13 mouse cellular contexts compared by ENCODE assay signal in genomic region chr16:29536411-29537204, GRCm38 (mm10). TPM values are rescaled to one million over a fixed set of nuclear protein-coding genes. Genes with fewer than 3 reads are reported as not detected.
A peak's percentile ranks its signal among the peaks of the same experiment; 100 is the strongest.
DNase-seq lines count a peak whose midpoint lies in the region; ATAC-seq lines count a peak whose summit lies in the region.
"Had no signal": no experiment of that assay in that cellular context is flagged by ENCODE, and none has a peak within 500 bp of the region (broad histone marks: within the 10 kb centered on the region; RNA-seq: fewer than 3 reads in every experiment).

No protein-coding gene starts in this region.

- no peak overlapping the region for H3K9ac ChIP-seq in forebrain, embryonic 16.5 days (replicated peaks; ENCODE audit: low read depth, low read length)
- no peak overlapping the region for H3K9ac ChIP-seq in liver, embryonic 12.5 days
- H3K9ac ChIP-seq: heart, embryonic 15.5 days; liver, embryonic 14.5 days had no signal

- no peak for ATAC-seq in frontal cortex, adult (ENCODE audit: low TSS enrichment)
- peak; percentile 63; the same call in 1 of the 2 replicates for ATAC-seq in forebrain, embryonic 16.5 days
- ATAC-seq in liver, embryonic 12.5 days, result no peak
- ATAC-seq in erythroid progenitor cell, adult 5-6 weeks (replicated peaks; ENCODE audit: low FRiP score, poor library complexity, severe bottlenecking), result no peak

- no peak overlapping the region for H3K4me3 ChIP-seq in forebrain, embryonic 16.5 days (replicated peaks; ENCODE audit: low read length)
- H3K4me3 ChIP-seq in liver, embryonic 12.5 days, result no peak overlapping the region
- H3K4me3 ChIP-seq: erythroblast, embryonic 14.5 days; heart, embryonic 15.5 days had no signal

- H3K9me3 ChIP-seq in forebrain, embryonic 16.5 days (ENCODE audit: control insufficient read depth, low read length), result no peaks in the 10 kb centered on the region
- no peaks in the 10 kb centered on the region for H3K9me3 ChIP-seq in liver, embryonic 12.5 days (replicated peaks)
- H3K9me3 ChIP-seq: heart, embryonic 15.5 days had no signal

- H3K27ac ChIP-seq in forebrain, embryonic 16.5 days (ENCODE audit: low read length), result no peak overlapping the region
- H3K27ac ChIP-seq in liver, embryonic 12.5 days, result no peak overlapping the region
- H3K27ac ChIP-seq: heart, embryonic 15.5 days; liver, embryonic 14.5 days had no signal

- DNase-seq in frontal cortex, postnatal 10 days (ENCODE audit: low spot score in 2 of 2), result peak; percentile 25 to 52
- DNase-seq in kidney, postnatal 14 days, result peak; percentile 76
- DNase-seq in retina, postnatal 1 day, result peak; percentile 82
- DNase-seq in yolk sac, embryonic 10.5 days (ENCODE audit: low spot score), result no peak
- DNase-seq: thymus, adult 2 months had no signal

- no peaks in the 10 kb centered on the region for H3K27me3 ChIP-seq in forebrain, embryonic 16.5 days (replicated peaks; ENCODE audit: control insufficient read depth, insufficient read depth, low read length)
- H3K27me3 ChIP-seq in liver, embryonic 12.5 days (replicated peaks), result no peaks in the 10 kb centered on the region
- H3K27me3 ChIP-seq: heart, embryonic 15.5 days had no signal

- 32% methylated on average over 15 of the region's 15 CpGs for WGBS in forebrain, embryonic 16.5 days
- 65% methylated on average over 15 of the region's 15 CpGs for WGBS in liver, embryonic 12.5 days (ENCODE audit: insufficient replicate concordance)

- H3K4me1 ChIP-seq in forebrain, embryonic 16.5 days (replicated peaks; ENCODE audit: control insufficient read depth, insufficient read depth, low read length), result peaks cover 9% of the 10 kb centered on the region
- H3K4me1 ChIP-seq in liver, embryonic 12.5 days, result no peaks in the 10 kb centered on the region
- H3K4me1 ChIP-seq: heart, embryonic 15.5 days had no signal

- no peak overlapping the region for H3K4me2 ChIP-seq in forebrain, embryonic 16.5 days (ENCODE audit: low read length)
- H3K4me2 ChIP-seq in liver, embryonic 12.5 days, result no peak overlapping the region
- H3K4me2 ChIP-seq: heart, embryonic 15.5 days had no signal

- H3K36me3 ChIP-seq in forebrain, embryonic 16.5 days (ENCODE audit: control insufficient read depth, insufficient read depth), result no peaks in the 10 kb centered on the region
- H3K36me3 ChIP-seq in liver, embryonic 12.5 days, result no peaks in the 10 kb centered on the region
- H3K36me3 ChIP-seq: heart, embryonic 15.5 days had no signal

RNA-seq across cellular contexts. Expression of gene Atp13a4, which starts 8.1 kb away (rescaled TPM):
- 0.62 and 1.5 TPM in 2 replicates for polyA plus RNA-seq in forebrain, embryonic 16.5 days (2015; fragmentation: Nextera tagmentation; extraction: Ambion mirVana)
- polyA plus RNA-seq in liver, embryonic 12.5 days (2016; fragmentation: Nextera tagmentation; extraction: Ambion mirVana), result 0.05 TPM in 1 of 2 replicates, not detected in the other
- not detected in 2 replicates for total RNA-seq in erythroid progenitor cell, adult 5-6 weeks (2015; ENCODE audit: low replicate concordance)
- total RNA-seq in erythroid progenitor cell, adult 5-6 weeks (2017; ENCODE audit: low replicate concordance), result not detected in 2 replicates
- total RNA-seq: CH12.LX had no signal
- polyA plus RNA-seq: erythroblast, embryonic 14.5 days; liver, embryonic 14.5 days had no signal

RNA-seq across cellular contexts. Expression of gene Opa1, which starts 42.5 kb away (rescaled TPM):
- 53.1 and 57.5 TPM in 2 replicates for polyA plus RNA-seq in forebrain, embryonic 16.5 days (2015; fragmentation: Nextera tagmentation; extraction: Ambion mirVana)
- 33.1 and 33.9 TPM in 2 replicates for polyA plus RNA-seq in liver, embryonic 12.5 days (2016; fragmentation: Nextera tagmentation; extraction: Ambion mirVana)
- 18.0 and 23.5 TPM in 2 replicates for total RNA-seq in erythroid progenitor cell, adult 5-6 weeks (2015; ENCODE audit: low replicate concordance)
- 38.6 and 40.0 TPM in 2 replicates for total RNA-seq in erythroid progenitor cell, adult 5-6 weeks (2017; ENCODE audit: low replicate concordance)
